Mouse (Mus musculus): ENCODE data around the gene Gpr139. TPM values are rescaled to one million over a fixed set of nuclear protein-coding genes. Genes with fewer than 3 reads are reported as not detected.

Gene Gpr139
- polyA plus RNA-seq (2012; rRNA removed) (not detected in 2 replicates), polyA plus RNA-seq (2014; fragmentation: Nextera tagmentation; extraction: Ambion mirVana) (not detected in 2 replicates)

GRCm38 (mm10) chr7:119184341-119185143 lies at the start of gene Gpr139:
Gene Gpr139, minus strand, starts transcription at chr7:119184603.
- 3% methylated on average over 47 of the region's 47 CpGs for WGBS (ENCODE audit: insufficient replicate concordance)
- Histone ChIP-seq H3K27ac (no peak within 1 kb of the TSS), H3K4me1 (replicated peaks; ENCODE audit: control insufficient read depth in 2 of 2, insufficient read depth in 2 of 2, low read length in 1 of 2) (no peaks in the 10 kb centered on the region), H3K4me2 (ENCODE audit: low read depth) (no peak within 1 kb of the TSS), H3K36me3 (replicated peaks; ENCODE audit: control insufficient read depth, insufficient read depth, low read depth) (no peaks in the 10 kb centered on the region), H3K9ac (replicated peaks) (no peak within 1 kb of the TSS), H3K4me3 (ENCODE audit: insufficient read depth in 1 of 2, low read depth in 2 of 2, low read length in 2 of 2) (no peak within 1 kb of the TSS), H3K27me3 (ENCODE audit: control insufficient read depth, insufficient read depth, low read length) (peaks cover 23% of the 10 kb centered on the region), H3K9me3 (ENCODE audit: control insufficient read depth, low read length) (no peaks in the 10 kb centered on the region)
- ATAC-seq (ENCODE audit: insufficient read depth) (no peak), DNase-seq (ENCODE audit: low read depth in 3 of 3, low spot score in 3 of 3) (no peak)
- TF ChIP-seq CTCF (IDR thresholded peaks at IDR 0.05; ENCODE audit: low read depth) (no peak), EP300 (IDR thresholded peaks at IDR 0.05; ENCODE audit: low read depth) (no peak)

GRCm38 (mm10) chr7:119230971-119231370 lies 46.6 kb upstream of the Gpr139 start:
- TF ChIP-seq CTCF (IDR thresholded peaks at IDR 0.05; ENCODE audit: low read depth) (no peak), EP300 (IDR thresholded peaks at IDR 0.05; ENCODE audit: low read depth) (no peak)
- Histone ChIP-seq H3K27me3 (ENCODE audit: control insufficient read depth, insufficient read depth, low read length) (no peaks in the 10 kb centered on the region), H3K36me3 (replicated peaks; ENCODE audit: control insufficient read depth, insufficient read depth, low read depth) (no peaks in the 10 kb centered on the region), H3K9me3 (ENCODE audit: control insufficient read depth, low read length) (no peaks in the 10 kb centered on the region), H3K9ac (replicated peaks) (no peak overlapping the region), H3K4me1 (replicated peaks; ENCODE audit: control insufficient read depth in 2 of 2, insufficient read depth in 2 of 2, low read length in 1 of 2) (no peaks in the 10 kb centered on the region), H3K4me3 (ENCODE audit: insufficient read depth in 1 of 2, low read depth in 2 of 2, low read length in 2 of 2) (no peak overlapping the region), H3K27ac (no peak overlapping the region), H3K4me2 (ENCODE audit: low read depth) (no peak overlapping the region)
- WGBS (ENCODE audit: insufficient replicate concordance), result 40% methylated on average over 3 of the region's 3 CpGs
- DNase-seq (ENCODE audit: low read depth in 3 of 3, low spot score in 3 of 3) (no peak), ATAC-seq (ENCODE audit: insufficient read depth) (no peak)

GRCm38 (mm10) chr7:119222706-119223105 lies 38.3 kb upstream of the Gpr139 start:
- Histone ChIP-seq H3K4me2 (ENCODE audit: low read depth) (no peak overlapping the region), H3K4me3 (ENCODE audit: insufficient read depth in 1 of 2, low read depth in 2 of 2, low read length in 2 of 2) (no peak overlapping the region), H3K27ac (no peak overlapping the region), H3K9ac (replicated peaks) (no peak overlapping the region), H3K9me3 (ENCODE audit: control insufficient read depth, low read length) (no peaks in the 10 kb centered on the region), H3K36me3 (replicated peaks; ENCODE audit: control insufficient read depth, insufficient read depth, low read depth) (no peaks in the 10 kb centered on the region), H3K4me1 (replicated peaks; ENCODE audit: control insufficient read depth in 2 of 2, insufficient read depth in 2 of 2, low read length in 1 of 2) (no peaks in the 10 kb centered on the region), H3K27me3 (ENCODE audit: control insufficient read depth, insufficient read depth, low read length) (no peaks in the 10 kb centered on the region)
- ATAC-seq (ENCODE audit: insufficient read depth) (no peak), DNase-seq (ENCODE audit: low read depth in 3 of 3, low spot score in 3 of 3) (no peak)
- 32% methylated on average over 4 of the region's 4 CpGs for WGBS (ENCODE audit: insufficient replicate concordance)
- TF ChIP-seq EP300 (IDR thresholded peaks at IDR 0.05; ENCODE audit: low read depth), result no peak
- TF ChIP-seq CTCF (IDR thresholded peaks at IDR 0.05; ENCODE audit: low read depth), result no peak

DNA sequence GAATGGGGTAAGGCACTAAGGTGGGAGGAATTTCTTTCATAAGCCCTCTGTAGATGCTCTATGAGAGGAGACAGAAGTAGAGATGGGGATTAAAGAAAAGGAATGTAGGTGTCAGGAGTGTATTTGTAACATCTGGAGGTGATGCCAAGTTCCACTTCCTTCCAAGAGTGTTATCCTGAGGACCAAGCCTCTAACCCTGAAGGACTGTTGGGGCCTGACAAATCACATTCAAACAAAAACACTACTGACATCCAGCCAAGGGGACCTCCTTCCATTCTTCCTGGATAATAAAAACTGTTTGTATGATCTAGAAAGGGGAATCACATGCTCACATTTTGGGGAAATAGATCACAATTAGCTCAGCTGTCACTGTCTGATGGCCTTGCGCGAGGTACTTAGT lies 34.7 kb upstream of the Gpr139 start:
- Histone ChIP-seq H3K9me3 (ENCODE audit: control insufficient read depth, low read length) (no peaks in the 10 kb centered on the region), H3K4me2 (ENCODE audit: low read depth) (no peak overlapping the region), H3K4me1 (replicated peaks; ENCODE audit: control insufficient read depth in 2 of 2, insufficient read depth in 2 of 2, low read length in 1 of 2) (no peaks in the 10 kb centered on the region), H3K27ac (no peak overlapping the region), H3K9ac (replicated peaks) (no peak overlapping the region), H3K27me3 (ENCODE audit: control insufficient read depth, insufficient read depth, low read length) (no peaks in the 10 kb centered on the region), H3K4me3 (ENCODE audit: insufficient read depth in 1 of 2, low read depth in 2 of 2, low read length in 2 of 2) (no peak overlapping the region), H3K36me3 (replicated peaks; ENCODE audit: control insufficient read depth, insufficient read depth, low read depth) (no peaks in the 10 kb centered on the region)
- WGBS (ENCODE audit: insufficient replicate concordance), result 86% methylated on average over 2 of the region's 2 CpGs
- TF ChIP-seq EP300 (IDR thresholded peaks at IDR 0.05; ENCODE audit: low read depth) (no peak), CTCF (IDR thresholded peaks at IDR 0.05; ENCODE audit: low read depth) (no peak)
- no peak for DNase-seq (ENCODE audit: low read depth in 3 of 3, low spot score in 3 of 3)
- ATAC-seq (ENCODE audit: insufficient read depth), result no peak

DNA sequence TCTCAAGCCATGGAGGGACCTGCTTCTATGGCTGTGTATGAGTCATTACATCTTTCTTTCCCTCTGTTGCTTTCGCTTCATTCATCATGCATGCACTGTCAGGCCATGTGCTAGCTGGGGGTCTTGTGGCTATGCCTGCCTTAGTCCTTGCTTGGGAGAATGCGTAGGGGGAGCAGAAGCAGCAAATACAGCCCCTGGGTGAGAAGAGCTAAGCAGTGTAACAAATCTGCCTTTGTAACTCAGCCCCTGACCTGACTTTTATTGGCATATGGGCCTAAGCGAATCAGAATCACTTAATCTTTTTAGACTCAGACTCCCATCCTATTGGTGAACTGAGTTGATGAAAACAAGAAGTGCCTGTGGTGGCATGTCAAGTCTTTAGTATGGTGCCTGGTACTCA lies 22.8 kb upstream of the Gpr139 start:
- Histone ChIP-seq H3K27ac (no peak overlapping the region), H3K36me3 (replicated peaks; ENCODE audit: control insufficient read depth, insufficient read depth, low read depth) (no peaks in the 10 kb centered on the region), H3K4me1 (replicated peaks; ENCODE audit: control insufficient read depth in 2 of 2, insufficient read depth in 2 of 2, low read length in 1 of 2) (no peaks in the 10 kb centered on the region), H3K27me3 (ENCODE audit: control insufficient read depth, insufficient read depth, low read length) (no peaks in the 10 kb centered on the region), H3K9me3 (ENCODE audit: control insufficient read depth, low read length) (no peaks in the 10 kb centered on the region), H3K4me3 (ENCODE audit: insufficient read depth in 1 of 2, low read depth in 2 of 2, low read length in 2 of 2) (no peak overlapping the region), H3K9ac (replicated peaks) (no peak overlapping the region), H3K4me2 (ENCODE audit: low read depth) (no peak overlapping the region)
- no peak for ATAC-seq (ENCODE audit: insufficient read depth)
- TF ChIP-seq CTCF (IDR thresholded peaks at IDR 0.05; ENCODE audit: low read depth) (no peak), EP300 (IDR thresholded peaks at IDR 0.05; ENCODE audit: low read depth) (no peak)
- WGBS (ENCODE audit: insufficient replicate concordance), result 58% methylated on average over 3 of the region's 3 CpGs
- DNase-seq (ENCODE audit: low read depth in 3 of 3, low spot score in 3 of 3), result no peak

All from liver, embryonic 14.5 days (tissue).